In genomic region chr13:119835320-119836056, GRCm38 (mm10) we compare ENCODE assay signal across 8 mouse cellular contexts. TPM values are rescaled to one million over a fixed set of nuclear protein-coding genes. Genes with fewer than 3 reads are reported as not detected.
DNase-seq lines count a peak whose midpoint lies in the region; ATAC-seq lines count a peak whose summit lies in the region.
"Not testable (repeated sequence)": the region's sequence is repeated elsewhere in the genome, so short reads cannot be mapped to it uniquely, and the experiment has no call there.

TSS of gene D13Ertd608e (plus strand) at chr13:119836006.

- 14% methylated on average over 19 of the region's 25 CpGs for WGBS in embryonic facial prominence, embryonic 13.5 days
- WGBS in heart, embryonic 13.5 days: 7% methylated on average over 19 of the region's 25 CpGs
- WGBS in limb, embryonic 15.5 days: 16% methylated on average over 19 of the region's 25 CpGs
- WGBS in midbrain, embryonic 11.5 days: 17% methylated on average over 18 of the region's 25 CpGs

- not testable (repeated sequence) for H3K9me3 ChIP-seq in embryonic facial prominence, embryonic 13.5 days; heart, embryonic 13.5 days; limb, embryonic 15.5 days; midbrain, embryonic 11.5 days (ENCODE audit: control insufficient read depth, low read length)

- peak; percentile 14 for DNase-seq in 3T3-L1 (ENCODE audit: low read depth, low spot score)
- peak; percentile 57 to 63 for DNase-seq in adrenal gland, postnatal 36 days
- peak; percentile 15 to 34 for DNase-seq in kidney, adult 8-10 months
- peak; percentile 92 for DNase-seq in midbrain, embryonic 11.5 days (ENCODE audit: low spot score, missing footprints)
- peak; percentile 14 for DNase-seq in right cerebral cortex, postnatal 14 days

- H3K4me2 ChIP-seq in embryonic facial prominence, embryonic 13.5 days: peak within 1 kb of the TSS; percentile 47
- peak within 1 kb of the TSS; percentile 56 for H3K4me2 ChIP-seq in heart, embryonic 13.5 days
- peak within 1 kb of the TSS; percentile 37 for H3K4me2 ChIP-seq in limb, embryonic 15.5 days
- peak within 1 kb of the TSS; percentile 34 for H3K4me2 ChIP-seq in midbrain, embryonic 11.5 days

- H3K27me3 ChIP-seq in embryonic facial prominence, embryonic 13.5 days: peaks cover 21% of the 10 kb centered on the region
- peaks cover 25% of the 10 kb centered on the region for H3K27me3 ChIP-seq in heart, embryonic 13.5 days (replicated peaks)
- peaks cover 11% of the 10 kb centered on the region for H3K27me3 ChIP-seq in limb, embryonic 15.5 days
- not testable (repeated sequence) for H3K27me3 ChIP-seq in midbrain, embryonic 11.5 days (ENCODE audit: control insufficient read depth, insufficient read depth, low read length)

- H3K4me3 ChIP-seq in embryonic facial prominence, embryonic 13.5 days: peak within 1 kb of the TSS; percentile 23
- H3K4me3 ChIP-seq in heart, embryonic 13.5 days: peak within 1 kb of the TSS; percentile 40
- peak within 1 kb of the TSS; percentile 19; the same call in 1 of the 2 replicates for H3K4me3 ChIP-seq in limb, embryonic 15.5 days
- not testable (repeated sequence) for H3K4me3 ChIP-seq in midbrain, embryonic 11.5 days (ENCODE audit: low read depth, low read length)

- not testable (repeated sequence) for ATAC-seq in embryonic facial prominence, embryonic 13.5 days (ENCODE audit: insufficient number of reproducible peaks, insufficient read depth, low FRiP score, low TSS enrichment, low read depth); heart, embryonic 13.5 days (ENCODE audit: extremely low read depth, insufficient number of reproducible peaks, low FRiP score, low TSS enrichment); limb, embryonic 15.5 days (ENCODE audit: insufficient number of reproducible peaks, low FRiP score, low TSS enrichment, low read depth)
- peak; percentile 57 for ATAC-seq in midbrain, embryonic 11.5 days (ENCODE audit: low FRiP score)

- H3K27ac ChIP-seq in embryonic facial prominence, embryonic 13.5 days; heart, embryonic 13.5 days (replicated peaks); limb, embryonic 15.5 days; midbrain, embryonic 11.5 days (ENCODE audit: low read depth, low read length): not testable (repeated sequence)

- not testable (repeated sequence) for H3K9ac ChIP-seq in embryonic facial prominence, embryonic 13.5 days; heart, embryonic 13.5 days; limb, embryonic 15.5 days; midbrain, embryonic 11.5 days (ENCODE audit: low read length)

- H3K36me3 ChIP-seq in embryonic facial prominence, embryonic 13.5 days; heart, embryonic 13.5 days; limb, embryonic 15.5 days; midbrain, embryonic 11.5 days (ENCODE audit: control insufficient read depth, insufficient read depth, low read length): not testable (repeated sequence)

- not testable (repeated sequence) for H3K4me1 ChIP-seq in embryonic facial prominence, embryonic 13.5 days; heart, embryonic 13.5 days; limb, embryonic 15.5 days; midbrain, embryonic 11.5 days (ENCODE audit: control insufficient read depth, insufficient read depth, low read length)

RNA-seq across cellular contexts. Expression of gene D13Ertd608e, which starts in this region (rescaled TPM):
- total RNA-seq in adrenal gland, postnatal 36 days (2021): not detected
- polyA plus RNA-seq in embryonic facial prominence, embryonic 13.5 days (2015; fragmentation: Nextera tagmentation; extraction: Ambion mirVana): not detected in 2 replicates
- polyA plus RNA-seq in heart, embryonic 13.5 days (2015; fragmentation: Nextera tagmentation; extraction: Ambion mirVana): not detected in 2 replicates
- not detected in 2 replicates for polyA plus RNA-seq in limb, embryonic 15.5 days (2015; fragmentation: Nextera tagmentation; extraction: Ambion mirVana)
- not detected in 2 replicates for polyA plus RNA-seq in midbrain, embryonic 11.5 days (2014; fragmentation: Nextera tagmentation; extraction: Ambion mirVana)

Comparison
In these comparisons a context has a peak if more than half of its experiments do, and no peak if none do; other contexts are left out.
1. Peak in DNase-seq in adrenal gland, postnatal 36 days; RNA of the gene not detected or under 1 TPM.
2. Peak in DNase-seq, ATAC-seq and H3K4me2 ChIP-seq in midbrain, embryonic 11.5 days; RNA of the gene not detected or under 1 TPM.
3. DNase-seq: peak in every context shown above with its lines; median percentile 92 in midbrain, embryonic 11.5 days; 60 in adrenal gland, postnatal 36 days; 24 in kidney, adult 8-10 months; 14 in 3T3-L1; 14 in right cerebral cortex, postnatal 14 days.